ENCODE assay signal across 8 mouse cellular contexts in the genomic region with DNA sequence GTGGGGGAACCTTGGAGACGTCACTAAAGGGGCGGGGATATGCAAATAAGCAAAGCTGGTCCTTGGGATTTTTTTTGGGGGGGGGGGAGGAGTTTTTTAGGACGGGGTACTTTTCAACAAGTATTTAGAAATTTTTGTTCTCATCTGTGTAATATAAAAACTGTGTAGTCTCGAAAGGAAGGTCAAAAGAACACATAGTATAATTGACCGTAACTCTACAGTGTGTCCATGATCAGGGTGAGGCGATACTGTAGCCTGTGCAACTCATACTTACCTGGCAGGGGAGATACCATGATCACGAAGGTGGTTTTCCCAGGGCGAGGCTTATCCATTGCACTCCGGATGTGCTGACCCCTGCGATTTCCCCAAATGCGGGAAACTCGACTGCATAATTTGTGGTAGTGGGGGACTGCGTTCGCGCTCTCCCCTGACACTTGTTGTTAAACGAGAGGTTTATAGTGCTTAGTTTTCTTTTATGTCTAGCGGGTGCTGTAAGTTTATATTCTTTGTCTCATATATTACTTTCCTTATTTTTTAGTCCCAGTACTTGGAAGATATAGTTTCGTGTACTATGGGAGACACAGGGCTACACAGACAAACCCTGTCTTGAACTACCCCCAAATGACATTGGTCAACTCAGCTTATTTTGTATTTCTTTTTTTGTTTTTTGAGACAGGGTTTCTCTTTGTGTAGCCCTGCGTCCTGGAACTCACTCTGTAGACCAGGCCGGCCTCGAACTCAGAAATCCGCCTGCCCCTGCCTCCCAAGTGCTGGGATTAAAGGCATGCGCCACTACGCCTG. TPM values are rescaled to one million over a fixed set of nuclear protein-coding genes. Genes with fewer than 3 reads are reported as not detected.
DNase-seq lines count a peak whose midpoint lies in the region; ATAC-seq and TF ChIP-seq lines count a peak whose summit lies in the region.
"Not testable (repeated sequence)": the region's sequence is repeated elsewhere in the genome, so short reads cannot be mapped to it uniquely, and the experiment has no call there.

No protein-coding gene starts in this region.

- not testable (repeated sequence) for H3K9ac ChIP-seq in embryonic facial prominence, embryonic 15.5 days
- H3K9ac ChIP-seq in limb, embryonic 13.5 days: peak overlapping the region; percentile 53
- peak overlapping the region; percentile 16; the same call in 1 of the 2 replicates for H3K9ac ChIP-seq in midbrain, embryonic 15.5 days

- H3K4me3 ChIP-seq in bone marrow, adult 2 months (replicated peaks; ENCODE audit: control insufficient read depth, low read depth, low read length): not testable (repeated sequence)
- peak overlapping the region; percentile 42 for H3K4me3 ChIP-seq in embryonic facial prominence, embryonic 15.5 days (replicated peaks)
- peak overlapping the region; percentile 42 for H3K4me3 ChIP-seq in limb, embryonic 13.5 days
- peak overlapping the region; percentile 28 for H3K4me3 ChIP-seq in midbrain, embryonic 15.5 days

- not testable (repeated sequence) for H3K4me1 ChIP-seq in bone marrow, adult 2 months (ENCODE audit: control insufficient read depth, insufficient read depth, low read length); limb, embryonic 13.5 days
- peaks cover 16% of the 10 kb centered on the region; the same call in 1 of the 2 replicates for H3K4me1 ChIP-seq in embryonic facial prominence, embryonic 15.5 days
- peaks cover 21% of the 10 kb centered on the region for H3K4me1 ChIP-seq in midbrain, embryonic 15.5 days

- WGBS in bone marrow, adult 2 months: 1% methylated on average over 24 of the region's 24 CpGs
- WGBS in embryonic facial prominence, embryonic 15.5 days: under 1% methylated on average over 24 of the region's 24 CpGs
- WGBS in limb, embryonic 13.5 days: under 1% methylated on average over 24 of the region's 24 CpGs
- WGBS in midbrain, embryonic 15.5 days: under 1% methylated on average over 24 of the region's 24 CpGs

- H3K36me3 ChIP-seq in embryonic facial prominence, embryonic 15.5 days; limb, embryonic 13.5 days; midbrain, embryonic 15.5 days (replicated peaks): not testable (repeated sequence)

- peak; percentile 70 for TF ChIP-seq POLR2A in bone marrow, adult 2 months (IDR thresholded peaks at IDR 0.05; ENCODE audit: borderline replicate concordance, control insufficient read depth, low read depth, low read length)

- DNase-seq in 416B (ENCODE audit: low read depth): peak; percentile 99
- peak; percentile 87 to 92 for DNase-seq in heart, adult 9 months (ENCODE audit: low spot score in 2 of 2)
- DNase-seq in kidney, adult 9 months: peak; percentile 94
- DNase-seq in spleen, adult 18-20 months: peak; percentile 64 to 80

- not testable (repeated sequence) for H3K9me3 ChIP-seq in embryonic facial prominence, embryonic 15.5 days (replicated peaks); limb, embryonic 13.5 days; midbrain, embryonic 15.5 days

- peak overlapping the region; percentile 44 for H3K4me2 ChIP-seq in embryonic facial prominence, embryonic 15.5 days (replicated peaks)
- H3K4me2 ChIP-seq in limb, embryonic 13.5 days (replicated peaks): peak overlapping the region; percentile 60
- H3K4me2 ChIP-seq in midbrain, embryonic 15.5 days: peak overlapping the region; percentile 42

- TF ChIP-seq CTCF in bone marrow, adult 2 months (IDR thresholded peaks at IDR 0.05; ENCODE audit: control insufficient read depth, insufficient read depth, low read length): not testable (repeated sequence)

- H3K27me3 ChIP-seq in embryonic facial prominence, embryonic 15.5 days; limb, embryonic 13.5 days; midbrain, embryonic 15.5 days (replicated peaks): not testable (repeated sequence)

- 0 out of 2 replicates have a peak overlapping the region, but pooled peaks have one; percentile 36 for H3K27ac ChIP-seq in bone marrow, adult 2 months (ENCODE audit: control insufficient read depth, insufficient read depth, low read depth, low read length, poor library complexity)
- H3K27ac ChIP-seq in embryonic facial prominence, embryonic 15.5 days (replicated peaks): peak overlapping the region; percentile 82
- peak overlapping the region; percentile 44; the same call in 1 of the 2 replicates for H3K27ac ChIP-seq in limb, embryonic 13.5 days
- H3K27ac ChIP-seq in midbrain, embryonic 15.5 days: peak overlapping the region; percentile 83

- peak; percentile 90 for ATAC-seq in embryonic facial prominence, embryonic 15.5 days (ENCODE audit: insufficient number of reproducible peaks, low FRiP score, low TSS enrichment, low read depth)
- peak; percentile 90 for ATAC-seq in limb, embryonic 13.5 days (ENCODE audit: low FRiP score, low read depth)
- peak; percentile 91 for ATAC-seq in midbrain, embryonic 15.5 days (replicated peaks)

RNA-seq across cellular contexts. Expression of a gene that starts 21.8 kb away (rescaled TPM):
- 1.5 TPM in 1 of 2 replicates, not detected in the other for polyA plus RNA-seq in bone marrow, adult 2 months (2011; ENCODE audit: insufficient read depth, insufficient read length, low replicate concordance, missing spikeins)
- polyA plus RNA-seq in embryonic facial prominence, embryonic 15.5 days (2015; fragmentation: Nextera tagmentation; extraction: Ambion mirVana): 1.7 and 2.0 TPM in 2 replicates
- 0.93 and 1.3 TPM in 2 replicates for polyA plus RNA-seq in limb, embryonic 13.5 days (2015; fragmentation: Nextera tagmentation; extraction: Ambion mirVana)
- polyA plus RNA-seq in midbrain, embryonic 15.5 days (2015; fragmentation: Nextera tagmentation; extraction: Ambion mirVana): 0.28 and 0.50 TPM in 2 replicates

RNA-seq across cellular contexts. Expression of a gene that starts 21.9 kb away (rescaled TPM):
- 9.6 and 11.6 TPM in 2 replicates for polyA plus RNA-seq in bone marrow, adult 2 months (2011; ENCODE audit: insufficient read depth, insufficient read length, low replicate concordance, missing spikeins)
- polyA plus RNA-seq in embryonic facial prominence, embryonic 15.5 days (2015; fragmentation: Nextera tagmentation; extraction: Ambion mirVana): 6.4 and 7.3 TPM in 2 replicates
- polyA plus RNA-seq in limb, embryonic 13.5 days (2015; fragmentation: Nextera tagmentation; extraction: Ambion mirVana): 10.0 and 10.2 TPM in 2 replicates
- polyA plus RNA-seq in midbrain, embryonic 15.5 days (2015; fragmentation: Nextera tagmentation; extraction: Ambion mirVana): 4.0 and 4.5 TPM in 2 replicates
